Mouse (Mus musculus) cortical plate, adult 2 months (tissue): Measurements from ENCODE around the gene Vps52.

Experiments used
- CTCF ChIP-seq: fragments of 200-500 bp; IDR thresholded peaks from 2 replicates; pipeline ENCODE4 v1.5.1; 2011; ENCODE audit warnings: mild to moderate bottlenecking, control low read depth, low read length; ENCODE audit not compliant: insufficient read depth; ENCODE audit errors: extremely low read depth
- POLR2A ChIP-seq: fragments of 200-500 bp; IDR thresholded peaks from 2 replicates; pipeline ENCODE4 v1.6.1; 2011; ENCODE audit warnings: mild to moderate bottlenecking, low read length, control low read depth; ENCODE audit not compliant: insufficient read depth; ENCODE audit errors: extremely low read depth

DNA sequence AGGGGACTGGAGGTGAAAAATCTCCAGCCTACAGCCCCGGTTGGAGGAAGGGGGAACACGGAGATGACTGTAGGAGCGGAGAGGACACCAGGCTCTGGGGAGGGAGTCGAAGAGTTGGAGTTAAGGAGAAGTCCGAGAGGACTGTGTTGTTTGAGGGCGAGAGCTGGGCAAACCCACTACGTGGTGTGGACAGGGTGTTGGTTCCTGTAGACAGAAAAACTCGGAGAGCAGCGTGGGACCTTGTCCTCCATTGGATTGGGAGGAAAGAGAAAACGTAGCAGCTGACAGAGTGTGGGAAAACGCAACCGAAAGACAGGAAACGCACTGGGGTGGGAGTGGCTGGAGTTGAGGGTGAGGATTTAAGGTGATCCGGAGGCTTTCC lies 45.8 kb upstream of the Vps52 start:
- TF ChIP-seq CTCF: no peak
- no peak for TF ChIP-seq POLR2A
